Mouse (Mus musculus) naive thymus-derived CD4-positive, alpha-beta T cell, adult 2 months (primary cell): ENCODE measurements around the gene Depdc5.

Source experiments
- DNase-seq: peaks from one replicate; pipeline ENCODE4 v3.0.0-alpha.2; 2011; ENCODE audit warnings: low read depth

The Depdc5 gene

DNA sequence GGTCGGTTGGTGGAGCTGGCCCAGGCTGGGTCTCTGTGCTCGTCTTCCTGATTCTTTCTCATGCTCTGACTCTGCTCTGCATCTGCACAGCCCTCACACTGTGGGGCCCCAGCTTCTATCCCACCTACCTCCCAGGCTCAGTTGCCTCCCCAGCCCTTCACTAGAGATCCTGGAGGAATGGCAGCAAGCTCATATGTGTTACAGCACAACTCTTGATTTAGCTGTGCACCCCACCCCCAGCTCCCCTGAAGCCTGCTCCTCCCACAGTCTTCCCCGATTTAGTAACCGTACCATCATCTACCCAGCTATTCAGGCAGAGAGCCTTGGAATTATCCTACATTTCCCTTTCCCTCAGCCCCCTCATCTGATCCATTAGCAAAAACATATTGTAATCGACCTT lies 137.6 kb downstream of the Depdc5 start:
- no peak for DNase-seq

DNA sequence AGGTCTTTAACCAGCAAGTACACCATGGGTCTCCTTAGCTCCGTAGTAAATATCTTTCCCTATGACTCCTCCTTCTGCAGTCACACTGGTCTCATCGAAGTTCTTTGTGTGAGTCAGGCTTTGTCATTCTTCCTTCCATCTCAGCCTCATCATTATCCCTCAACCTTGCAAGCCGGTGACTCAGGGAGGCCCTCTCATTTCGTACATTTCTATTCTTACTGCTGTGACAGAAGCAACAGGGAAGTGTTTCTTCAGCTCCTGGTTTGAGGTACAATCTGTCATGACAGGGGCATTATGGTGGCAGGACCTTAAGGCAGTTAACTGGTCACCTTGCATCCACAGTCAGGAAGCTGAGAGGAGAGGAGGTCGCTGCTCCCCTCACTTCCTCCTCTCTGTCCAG lies 139.3 kb downstream of the Depdc5 start:
- DNase-seq: no peak

DNA sequence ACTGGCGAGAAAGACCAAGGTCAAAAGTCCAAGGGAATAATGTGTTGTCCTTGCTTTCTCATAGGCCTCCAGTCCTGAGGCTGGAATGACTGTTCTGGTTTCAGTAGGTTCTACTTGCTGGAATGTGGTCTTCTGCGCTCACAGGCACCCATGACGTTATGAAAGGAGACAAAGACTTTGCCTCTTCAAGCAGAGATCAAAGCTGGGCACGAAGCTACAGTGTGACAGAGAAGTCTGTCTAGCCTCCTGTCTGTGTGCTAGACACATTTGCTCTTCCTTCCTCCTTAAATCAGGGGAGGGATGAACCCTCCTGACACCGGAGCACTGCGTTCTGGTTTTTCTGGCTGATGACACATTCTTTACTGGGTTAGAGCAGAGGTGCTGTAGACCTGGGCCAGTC lies 140.0 kb downstream of the Depdc5 start:
- DNase-seq: no peak

DNA sequence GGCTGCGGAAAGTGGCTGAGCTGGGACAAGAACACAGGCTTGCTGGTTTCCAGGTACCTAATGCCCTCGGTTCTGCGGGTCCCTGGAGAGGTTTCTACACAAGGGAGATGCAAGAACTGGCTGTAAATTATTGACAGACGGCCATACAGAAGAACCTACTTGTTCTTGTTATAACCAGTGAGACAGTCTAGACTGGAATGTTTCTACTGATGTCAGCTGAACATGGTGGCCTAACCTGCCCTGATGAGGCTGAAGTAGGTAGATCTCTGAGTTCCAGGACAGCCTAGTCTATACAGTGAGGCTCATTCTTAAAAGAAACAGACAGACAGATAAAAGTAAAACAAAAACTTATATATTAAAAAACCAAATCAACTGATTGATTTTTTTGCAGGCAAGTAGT lies 140.6 kb downstream of the Depdc5 start:
- no peak for DNase-seq

DNA sequence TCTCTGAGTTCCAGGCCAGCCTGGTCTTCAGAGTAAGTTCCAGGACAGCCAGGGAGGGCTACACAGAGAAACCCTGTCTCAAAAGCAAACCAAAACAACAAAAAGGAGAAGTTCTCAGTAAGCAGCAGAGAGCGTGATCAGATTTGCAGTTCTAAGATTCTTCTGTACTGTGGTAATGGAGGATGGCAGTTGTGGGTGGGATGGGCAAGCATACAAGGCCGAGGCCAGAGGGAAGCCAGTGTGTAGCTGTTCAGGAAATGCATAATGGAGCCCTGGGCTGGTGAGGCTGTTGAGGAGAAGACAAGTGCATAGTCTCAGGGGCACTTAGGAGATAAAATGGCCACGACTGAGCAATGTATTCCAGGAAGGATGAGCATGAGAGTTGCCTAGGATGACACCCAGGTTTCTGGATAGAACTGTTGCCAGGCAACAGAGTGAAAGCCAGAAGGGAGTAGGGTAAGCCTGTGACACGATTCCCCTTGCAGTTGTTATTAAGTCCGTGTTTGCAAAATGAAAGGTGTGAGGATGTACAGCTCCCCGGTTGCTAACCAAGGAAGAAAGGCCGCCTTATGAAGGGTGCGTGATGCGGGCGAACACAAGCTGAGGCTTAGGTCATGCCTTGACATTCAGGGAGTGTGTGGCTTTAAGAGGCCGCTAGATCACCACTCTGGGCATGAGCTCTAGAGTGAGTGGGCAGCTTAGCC lies 142.1 kb downstream of the Depdc5 start:
- DNase-seq: no peak

DNA sequence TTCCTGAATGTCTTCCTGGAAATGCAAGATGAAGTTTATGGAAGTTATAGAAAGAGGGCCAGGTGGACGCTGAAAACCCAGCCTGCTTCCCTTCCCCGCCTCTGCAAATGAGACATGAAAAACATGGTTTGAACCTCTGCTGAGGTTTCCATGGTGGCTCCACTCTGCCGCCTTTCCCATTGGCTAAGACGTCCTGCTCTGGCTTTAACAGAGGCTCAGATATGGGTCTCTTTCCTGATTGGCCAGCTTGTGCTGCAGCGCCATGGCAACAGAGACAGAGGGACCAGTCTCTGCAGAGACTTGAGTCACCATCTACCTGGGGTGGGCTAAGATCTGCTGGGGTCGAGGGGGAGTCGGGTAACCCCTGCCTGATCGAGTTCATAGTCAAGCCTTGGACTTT lies 143.2 kb downstream of the Depdc5 start:
- no peak for DNase-seq

DNA sequence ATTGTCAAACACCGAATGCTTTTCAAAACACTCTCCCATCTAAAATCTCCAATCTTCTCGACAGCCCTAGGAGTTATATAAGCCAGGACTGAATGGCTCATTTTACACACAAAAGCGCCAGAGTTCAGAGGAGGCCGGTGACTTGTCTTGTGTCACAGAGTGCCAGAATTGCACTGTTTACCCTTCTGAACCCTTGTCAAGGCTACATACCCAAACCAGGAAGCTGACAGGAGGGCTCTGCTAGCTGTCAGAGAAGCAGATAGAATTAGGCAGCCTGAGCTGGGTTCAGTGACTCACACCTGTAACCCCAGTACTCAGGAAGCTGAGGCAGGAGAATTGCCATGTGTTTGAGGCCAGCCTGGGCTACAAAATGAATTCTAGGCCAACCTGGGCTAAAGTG lies 143.9 kb downstream of the Depdc5 start:
- DNase-seq: no peak

DNA sequence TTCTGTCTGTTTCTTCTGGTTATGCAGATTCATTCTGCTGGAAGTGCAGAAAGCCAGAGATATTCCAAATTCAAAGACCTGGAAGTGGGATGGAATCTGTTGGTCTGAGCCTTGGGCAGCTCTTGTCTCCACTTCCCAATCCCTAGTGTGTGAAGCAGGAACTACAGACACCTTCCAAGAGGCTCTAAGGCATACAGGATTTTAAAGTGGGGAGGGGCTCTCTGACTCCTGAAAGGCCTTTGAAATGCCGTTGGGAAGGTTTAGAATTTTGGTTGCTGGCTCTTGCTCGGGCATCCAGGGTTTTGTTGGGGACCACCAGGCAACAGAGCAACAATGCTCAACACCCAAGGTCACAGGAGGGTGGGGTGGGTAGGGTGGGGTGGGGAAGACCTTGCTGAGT lies 145.8 kb downstream of the Depdc5 start:
- DNase-seq: no peak

DNA sequence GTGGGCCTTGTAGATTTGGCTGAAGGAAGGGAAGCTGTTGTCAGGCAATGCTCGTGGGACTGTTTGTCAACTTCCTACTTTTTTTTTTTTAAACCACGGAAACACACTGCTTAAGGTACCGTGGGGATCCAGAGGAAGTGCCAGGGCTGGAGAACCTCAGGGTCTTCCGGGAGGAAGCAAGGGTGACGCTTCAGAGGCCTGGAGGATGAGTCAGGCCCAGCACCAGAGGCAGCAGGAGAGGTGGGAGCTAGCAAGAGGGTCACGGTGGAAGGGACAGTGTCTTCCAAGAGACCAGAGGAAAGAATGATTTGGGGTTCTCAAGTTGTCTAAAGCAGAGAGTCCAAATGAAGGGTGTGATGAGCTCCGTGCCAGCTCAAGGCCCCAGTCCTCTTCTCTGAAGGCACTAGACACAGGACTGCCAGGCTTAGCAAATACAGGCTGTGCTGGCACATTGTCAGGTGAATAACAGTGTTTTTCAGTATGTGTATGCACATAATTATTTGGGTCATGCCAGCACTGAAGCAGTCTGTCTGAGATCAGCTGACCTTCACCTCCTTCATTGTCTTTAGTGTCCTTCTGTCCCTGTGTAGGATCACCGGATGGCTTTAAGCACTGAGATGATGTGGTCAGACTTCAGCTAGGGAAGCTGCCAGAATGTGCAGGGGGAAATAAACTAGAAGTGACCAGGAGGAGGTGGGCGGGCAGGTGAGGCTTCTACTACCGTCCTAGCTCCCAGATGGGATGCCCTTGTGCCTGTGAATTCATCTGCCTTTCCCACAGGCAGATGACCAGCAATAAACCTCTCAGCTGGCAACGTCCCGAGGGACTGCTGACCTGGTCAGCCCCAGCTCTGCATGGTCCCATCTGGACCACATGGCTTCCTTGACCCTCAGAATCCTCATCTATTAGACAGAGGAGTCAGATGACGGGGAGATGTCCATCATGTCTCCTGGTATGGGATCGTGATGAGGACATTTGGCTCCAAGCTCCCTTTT lies 146.6 kb downstream of the Depdc5 start:
- no peak for DNase-seq

DNA sequence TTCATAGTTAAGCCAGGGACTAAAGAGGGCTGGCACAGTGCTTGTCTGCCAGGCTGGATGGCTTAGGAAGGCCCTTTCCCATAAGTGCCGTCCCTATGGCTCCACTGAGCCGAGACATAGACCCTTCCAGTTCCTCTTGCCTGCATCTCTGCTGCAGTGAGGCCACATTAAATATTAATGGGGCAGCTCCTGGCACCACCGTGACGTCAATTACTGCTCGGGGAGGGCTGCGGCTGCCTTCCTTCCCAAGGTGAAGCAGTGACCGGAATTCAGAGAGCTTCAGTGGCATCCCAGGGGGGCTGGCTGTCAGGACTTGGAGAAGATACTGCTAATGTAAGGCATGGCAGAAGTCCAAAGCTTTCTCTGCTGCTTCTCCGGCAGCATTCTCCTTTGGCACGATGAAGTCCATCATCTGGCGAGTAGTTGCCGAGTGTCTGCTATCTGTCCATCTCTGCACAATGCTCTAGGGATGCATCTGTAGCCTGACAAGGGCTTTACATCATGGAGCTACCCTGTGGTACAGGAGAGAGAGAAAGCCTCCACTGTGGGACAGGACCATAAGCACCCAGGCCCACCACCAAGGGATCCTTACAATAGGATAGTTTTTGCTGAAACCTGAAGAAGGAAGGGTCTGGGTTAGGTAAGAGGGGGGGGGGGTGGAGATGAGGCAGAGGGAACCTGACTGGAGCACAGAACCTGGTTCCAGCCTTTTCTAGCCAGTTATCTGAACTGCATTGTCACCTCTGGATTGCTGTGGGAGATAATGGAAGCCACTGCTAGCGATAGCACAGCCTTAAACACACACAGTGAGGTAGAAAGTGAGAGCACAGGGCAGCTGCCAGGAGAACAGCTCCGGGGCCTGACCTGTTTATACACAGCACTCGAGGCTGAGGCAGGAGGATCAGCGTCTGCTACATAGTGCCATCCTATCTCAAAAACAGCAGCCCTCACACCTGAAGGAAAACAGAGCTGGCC lies 147.9 kb downstream of the Depdc5 start:
- DNase-seq: no peak

DNA sequence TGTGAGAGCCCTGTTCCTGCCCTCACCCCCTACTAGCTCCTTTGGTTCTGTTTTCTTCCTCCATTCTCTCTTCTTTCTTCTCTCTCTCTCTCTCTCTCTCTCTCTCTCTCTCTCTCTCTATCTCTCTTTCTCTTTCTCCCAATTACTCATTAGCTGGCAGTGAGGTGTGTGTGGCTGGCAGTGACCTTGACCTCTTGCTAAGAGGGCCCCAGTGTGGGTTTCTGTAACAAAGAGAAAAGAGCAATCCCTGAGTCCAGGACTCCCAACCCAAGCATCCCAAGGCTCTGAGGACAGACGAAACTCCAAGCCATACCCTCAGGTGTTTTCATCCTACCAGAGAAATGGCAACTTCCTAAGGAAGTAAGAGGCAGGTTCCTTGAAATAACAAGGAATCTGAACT lies 150.6 kb downstream of the Depdc5 start:
- no peak for DNase-seq

DNA sequence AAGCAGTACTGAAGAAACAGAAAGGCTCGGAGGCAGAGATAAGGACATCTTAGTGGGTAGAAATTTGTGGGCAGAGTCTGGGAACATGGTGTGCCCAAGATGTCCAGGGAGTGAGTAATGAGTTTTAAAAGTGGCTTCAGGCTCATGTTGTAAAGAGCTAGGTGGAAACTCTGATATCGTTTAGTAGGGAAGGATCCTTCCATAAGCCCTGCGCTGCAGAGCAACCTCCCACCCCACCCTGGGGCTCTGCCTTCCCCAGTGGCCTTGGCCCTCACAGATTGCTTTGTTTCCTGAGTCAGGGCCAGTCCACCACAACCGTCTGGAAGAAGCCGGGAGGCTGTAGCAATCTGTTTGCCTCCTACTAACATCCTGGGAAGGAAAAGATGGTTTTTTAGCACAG lies 152.1 kb downstream of the Depdc5 start:
- no peak for DNase-seq

DNA sequence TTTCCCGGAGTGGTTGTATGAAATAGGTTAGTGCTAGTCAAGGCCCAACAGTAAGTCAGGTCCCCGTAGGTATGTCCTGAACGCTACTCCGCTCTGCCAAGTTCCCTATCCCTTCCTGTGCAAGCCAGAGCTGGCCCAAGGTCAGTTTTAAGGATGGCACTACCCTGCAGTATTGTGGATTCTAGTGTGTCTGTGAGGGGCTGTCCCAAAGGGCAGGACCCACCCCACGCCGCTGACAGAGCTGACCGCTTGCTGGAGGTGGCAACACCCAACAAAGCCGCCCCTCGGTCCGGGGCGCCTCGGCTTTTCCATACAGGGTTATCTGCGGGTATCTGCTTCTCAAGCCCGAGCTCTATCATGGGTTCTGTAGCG lies 154.7 kb downstream of the Depdc5 start:
- no peak for DNase-seq

DNA sequence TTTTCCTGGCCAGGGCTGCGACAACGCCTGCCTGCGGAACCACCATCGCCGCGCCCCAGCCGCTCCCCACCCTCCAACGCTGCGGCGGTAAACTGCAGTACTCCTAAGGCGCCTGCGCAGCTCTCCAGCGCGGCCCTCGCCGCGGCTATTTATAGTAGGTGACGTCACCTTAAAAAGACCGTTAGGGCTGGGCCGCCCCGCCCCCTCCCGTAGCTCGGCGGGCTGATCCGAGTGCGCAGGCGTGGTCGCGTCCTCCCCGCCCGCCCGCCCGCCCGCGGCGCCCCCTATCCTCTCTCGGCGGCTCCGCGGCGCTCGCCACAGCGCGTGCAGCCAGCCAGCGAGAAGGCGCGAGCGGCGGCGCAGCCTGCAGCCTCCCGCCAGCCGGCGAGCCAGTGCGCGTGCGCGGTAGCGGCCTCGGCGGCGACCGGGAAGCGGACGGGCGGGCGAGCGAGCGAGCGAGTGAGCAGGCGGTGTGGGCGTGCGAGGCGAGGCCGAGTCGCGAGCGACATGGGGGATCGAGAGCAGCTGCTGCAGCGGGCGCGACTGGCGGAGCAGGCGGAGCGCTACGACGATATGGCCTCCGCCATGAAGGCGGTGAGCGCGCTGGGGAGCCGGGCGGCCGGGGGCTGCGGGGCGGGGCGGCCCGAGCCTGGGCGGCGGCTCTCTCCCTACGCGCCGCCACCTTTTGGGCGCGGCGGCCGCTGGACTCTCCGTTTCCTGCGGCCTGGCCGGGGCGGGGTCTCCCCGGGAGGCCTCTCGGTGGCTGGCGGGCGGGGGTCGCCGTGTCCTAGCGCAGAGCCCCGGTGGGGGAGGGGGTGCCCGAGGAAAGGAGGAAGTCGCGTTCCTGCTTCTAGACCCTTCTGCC lies 155.3 kb downstream of the Depdc5 start, which contains the start of gene Ywhah:
Ywhah (plus strand) TSS at position 256 of the 865 bp plus-strand sequence.
- peak; percentile 99 for DNase-seq

DNA sequence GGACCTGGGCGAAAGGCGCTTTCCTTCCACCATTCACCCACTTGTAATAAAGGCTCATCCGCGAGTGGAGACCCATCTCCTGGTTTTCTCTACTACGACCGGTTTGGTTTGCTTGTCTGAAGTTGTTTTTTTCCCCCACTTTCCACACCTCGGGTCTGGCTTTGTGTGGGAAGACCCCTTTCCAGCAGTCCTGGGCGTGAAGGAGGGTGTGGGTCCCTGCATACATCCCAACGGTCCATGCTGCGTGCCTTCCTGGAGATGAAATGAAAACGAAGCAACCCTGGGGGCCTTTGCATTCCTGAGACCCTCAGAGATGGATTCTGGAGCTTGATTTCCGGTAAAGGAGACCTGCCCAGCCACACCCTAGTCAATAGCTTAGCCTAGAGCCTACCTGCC lies 155.9 kb downstream of the Depdc5 start:
- DNase-seq: no peak

DNA sequence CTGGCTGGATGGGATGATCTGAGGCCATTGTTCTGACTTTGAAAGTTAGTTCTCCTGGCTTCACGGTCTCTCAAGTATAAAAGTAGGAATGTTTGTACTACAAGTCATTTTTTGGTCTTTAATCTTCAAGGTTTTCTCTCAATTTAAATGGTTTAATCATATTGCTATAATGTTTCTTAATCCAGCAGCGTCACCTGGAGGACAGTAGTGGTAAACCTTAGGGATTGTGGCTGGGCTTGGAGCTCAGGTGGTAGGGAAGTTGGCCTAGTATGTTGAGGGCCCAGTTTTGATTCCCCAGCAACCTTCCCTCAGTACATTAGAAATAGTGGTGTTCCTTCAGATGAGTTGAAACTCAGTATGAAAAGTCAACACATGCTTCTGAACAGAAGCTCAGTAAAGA lies 158.1 kb downstream of the Depdc5 start:
- DNase-seq: peak; percentile 74

DNA sequence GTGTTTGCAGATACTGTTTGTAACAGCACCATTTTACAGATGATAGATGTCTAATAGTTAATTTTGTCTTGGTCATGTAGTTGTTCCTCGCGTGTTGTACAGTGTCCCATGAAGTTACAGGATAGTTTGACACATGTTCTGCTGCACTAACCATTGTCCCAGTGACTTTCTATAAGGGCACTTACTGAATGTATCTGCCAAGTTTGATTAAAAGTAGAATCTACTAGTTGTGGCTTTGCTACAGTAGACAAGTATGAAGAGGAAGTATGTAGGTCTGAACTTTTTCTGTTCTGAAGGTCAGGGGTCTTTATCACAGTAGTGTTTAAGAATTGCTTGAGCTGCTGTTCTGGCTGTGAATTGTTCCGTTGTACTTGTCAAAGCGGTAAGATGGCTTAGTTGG lies 159.8 kb downstream of the Depdc5 start:
- no peak for DNase-seq

DNA sequence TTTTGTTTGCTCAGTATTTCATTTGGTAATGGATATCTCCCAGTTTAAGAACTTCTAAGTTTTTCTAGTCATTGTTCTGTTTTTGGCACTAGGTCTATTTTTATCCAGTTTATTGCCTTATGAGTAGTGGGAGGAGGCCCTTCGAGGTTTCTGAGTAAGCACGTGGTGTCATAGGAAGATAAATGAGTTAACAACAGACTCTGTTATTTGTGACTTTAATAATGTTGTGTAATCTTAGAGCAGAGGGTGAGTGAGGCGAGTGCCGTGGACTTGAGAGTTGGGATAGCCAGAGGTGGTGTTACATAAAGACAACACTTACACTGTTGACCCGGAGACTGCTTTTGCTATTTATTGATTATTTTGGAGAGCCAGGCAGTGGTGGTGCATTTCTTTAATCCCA lies 161.0 kb downstream of the Depdc5 start:
- DNase-seq: no peak

DNA sequence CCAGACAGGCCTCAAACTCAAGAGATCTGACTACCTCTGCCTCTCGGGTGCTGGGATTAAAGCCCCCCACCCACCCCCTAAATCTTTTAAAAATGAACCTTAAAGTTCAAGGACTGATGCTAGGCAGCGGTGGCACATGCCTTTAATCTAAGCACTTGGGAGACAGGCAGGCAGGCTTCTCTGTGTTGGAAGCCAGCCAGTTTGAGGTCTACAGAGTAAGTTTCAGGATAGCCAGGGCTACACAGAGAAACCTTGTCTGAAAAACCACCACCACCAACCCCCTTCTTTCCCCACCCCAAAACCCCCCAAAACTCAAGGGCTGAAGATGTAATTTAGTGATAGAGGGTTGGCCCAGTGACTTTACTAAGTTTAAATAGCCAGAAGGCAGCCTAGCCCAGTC lies 165.2 kb downstream of the Depdc5 start:
- DNase-seq: no peak

DNA sequence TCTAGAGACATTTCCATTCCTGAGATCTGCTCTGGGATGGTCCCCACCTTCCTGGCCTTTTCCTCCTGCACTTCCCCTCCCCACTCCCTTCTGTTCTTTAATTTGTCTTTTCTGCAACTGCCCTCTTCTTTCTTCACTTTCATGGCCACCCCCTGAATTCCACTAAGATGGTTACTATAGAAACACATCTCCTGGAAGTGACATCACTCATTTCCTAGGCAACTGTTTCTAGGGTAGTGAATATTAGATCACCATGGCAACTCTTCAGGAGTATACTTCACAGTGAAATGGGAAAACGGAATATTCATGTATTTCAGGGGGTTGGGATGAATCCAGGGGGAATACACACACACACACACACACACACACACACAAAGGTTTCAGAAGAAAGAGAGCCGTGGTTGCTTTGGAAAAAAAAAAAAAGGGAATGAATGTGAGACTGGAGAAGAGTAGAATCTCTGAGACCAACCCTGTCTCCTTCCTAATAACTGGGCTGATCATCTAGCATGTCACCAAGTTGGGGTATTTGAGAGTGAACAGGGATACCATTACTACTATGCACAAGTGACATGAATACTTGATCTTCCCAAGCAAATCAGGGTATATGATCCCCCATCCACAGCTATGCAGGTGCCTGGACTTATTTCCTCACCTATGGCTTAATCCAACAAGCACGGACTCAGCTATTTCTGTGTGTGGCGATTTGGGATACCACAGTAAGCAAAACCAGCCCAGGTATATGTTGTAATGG lies 167.1 kb downstream of the Depdc5 start:
- DNase-seq: no peak
